Mouse (Mus musculus) intestine, postnatal 0 days (tissue): ENCODE measurements around the gene Fndc4. TPM values are rescaled to one million over a fixed set of nuclear protein-coding genes. Genes with fewer than 3 reads are reported as not detected.

ENCODE experiments used
- ATAC-seq: fragments of 200-750 bp; cut with Nextera tagmentation; 2 replicates; pipeline ENCODE4 v1.8.0; 2017; ENCODE audit warnings: mild to moderate bottlenecking, moderate TSS enrichment, moderate library complexity
- H3K27ac ChIP-seq: fragments of 300-500 bp; sonication (generic); 2 replicates; pipeline ENCODE4 v1.5.1; 2014; ENCODE audit warnings: mild to moderate bottlenecking, low read depth, low read length, moderate library complexity
- H3K27me3 ChIP-seq: fragments of 300-500 bp; sonication (generic); replicated peaks from 2 replicates; pipeline ENCODE4 v1.6.1; 2014; ENCODE audit warnings: low read length, mixed read lengths; ENCODE audit not compliant: control insufficient read depth, insufficient read depth
- H3K36me3 ChIP-seq: fragments of 300-500 bp; sonication (generic); 2 replicates; pipeline ENCODE4 v1.6.1; 2014; ENCODE audit warnings: mild to moderate bottlenecking, moderate library complexity; ENCODE audit not compliant: control insufficient read depth, insufficient read depth
- H3K4me1 ChIP-seq: fragments of 300-500 bp; sonication (generic); replicated peaks from 2 replicates; pipeline ENCODE4 v1.6.1; 2014; ENCODE audit warnings: antibody characterized with exemption, low read length, mixed read lengths; ENCODE audit not compliant: control insufficient read depth, insufficient read depth
- H3K4me2 ChIP-seq: fragments of 300-500 bp; sonication (generic); replicated peaks from 2 replicates; pipeline ENCODE4 v1.6.1; 2014; ENCODE audit warnings: low read depth, mild to moderate bottlenecking, moderate library complexity
- H3K4me3 ChIP-seq: fragments of 300-500 bp; sonication (generic); 2 replicates; pipeline ENCODE4 v1.5.1; 2014; ENCODE audit warnings: low read depth, low read length
- H3K9ac ChIP-seq: fragments of 300-500 bp; sonication (generic); 2 replicates; pipeline ENCODE4 v1.6.1; 2014; ENCODE audit warnings: mild to moderate bottlenecking, low read depth, low read length
- H3K9me3 ChIP-seq: fragments of 300-500 bp; sonication (generic); 2 replicates; pipeline ENCODE4 v1.6.1; 2016; ENCODE audit warnings: mixed run types; ENCODE audit not compliant: control insufficient read depth
- CTCF ChIP-seq: sonication (generic); IDR thresholded peaks from 2 replicates; pipeline ENCODE4 v1.5.1; 2016; ENCODE audit warnings: low read depth, mild to moderate bottlenecking, control low read depth, antibody characterized with exemption, moderate library complexity
- WGBS: fragments of 180-500 bp; shearing (Covaris S2); extraction: QIAGEN DNeasy Blood & Tissue Kit; methylation state at CpG from one replicate; pipeline ENCODE4 v1.1.7; 2014; 5-methylcytosine and 5-hydroxymethylcytosine counted together
- polyA plus RNA-seq: library from polyadenylated mRNA; unstranded; fragments of >200 nt; fragmentation: Nextera tagmentation; extraction: Ambion mirVana; gene quantifications from 2 replicates; pipeline ENCODE4 v1.2.1, GENCODE M21; 2015

Fndc4 gene
- 6.2 and 7.2 TPM in 2 replicates for polyA plus RNA-seq

DNA sequence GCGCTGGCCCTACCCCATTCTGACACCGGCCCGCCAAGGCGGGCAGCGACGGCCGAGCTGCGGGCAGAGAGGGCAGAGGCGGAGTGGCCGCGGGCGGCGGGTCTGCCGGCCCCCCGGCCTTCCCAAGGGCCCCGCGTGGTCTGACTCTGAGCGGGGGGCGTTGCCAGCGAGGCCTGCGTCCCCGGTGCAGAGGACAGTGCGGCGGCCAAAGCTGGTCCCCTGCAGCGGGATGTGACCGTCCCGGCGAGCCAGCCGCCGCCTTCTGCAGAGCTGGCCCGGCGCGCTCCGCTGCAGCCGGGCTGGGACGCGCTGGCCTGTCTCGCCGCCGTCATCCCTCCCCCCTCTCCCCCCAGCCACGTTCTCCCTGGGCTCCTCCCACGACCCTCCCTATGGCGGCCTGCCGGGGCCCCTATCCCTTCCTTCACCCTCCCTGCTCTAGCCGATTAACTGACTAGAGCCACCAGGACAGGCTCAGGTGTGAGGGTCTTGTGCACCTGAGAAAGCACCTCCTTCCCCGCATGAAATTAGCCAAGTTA is at the start of gene Fndc4:
Fndc4 (minus strand) TSS at position 475 of the 536 bp plus-strand sequence.
- H3K9ac ChIP-seq, result peak within 1 kb of the TSS; percentile 72
- H3K27me3 ChIP-seq, result no peaks in the 10 kb centered on the region
- H3K27ac ChIP-seq, result no peak within 1 kb of the TSS
- TF ChIP-seq CTCF, result no peak
- ATAC-seq, result no peak; the same call in 1 of the 2 replicates
- H3K36me3 ChIP-seq, result no peaks in the 10 kb centered on the region
- peak within 1 kb of the TSS; percentile 67 for H3K4me3 ChIP-seq
- no peaks in the 10 kb centered on the region for H3K4me1 ChIP-seq
- H3K4me2 ChIP-seq, result peak within 1 kb of the TSS; percentile 97
- H3K9me3 ChIP-seq, result no peaks in the 10 kb centered on the region
- 0% methylated on average over 45 of the region's 46 CpGs for WGBS

DNA sequence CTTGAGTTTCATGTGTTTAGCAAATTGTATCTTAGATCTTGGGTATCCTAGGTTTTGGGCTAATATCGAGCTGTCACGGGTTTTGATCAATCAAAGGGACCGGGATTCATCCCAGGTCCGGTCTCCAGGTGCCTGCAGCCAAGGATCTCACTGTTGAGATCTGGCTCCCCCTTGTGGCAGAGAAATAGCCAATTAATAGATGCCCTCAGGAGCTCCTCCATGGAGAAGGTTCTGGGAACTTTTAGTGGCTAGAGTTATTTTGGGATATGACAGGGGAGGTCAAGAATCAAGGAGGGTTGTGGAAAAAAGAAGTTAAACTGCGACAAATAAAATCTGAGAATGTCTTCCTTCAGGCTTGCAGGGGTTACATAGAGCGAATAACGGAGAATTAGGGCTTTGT is 32.4 kb upstream of the Fndc4 start:
- 27% methylated on average over 7 of the region's 7 CpGs for WGBS
- no peaks in the 10 kb centered on the region for H3K27me3 ChIP-seq
- no peak overlapping the region for H3K27ac ChIP-seq
- no peaks in the 10 kb centered on the region for H3K4me1 ChIP-seq
- peak; percentile 85 for TF ChIP-seq CTCF
- no peak overlapping the region for H3K9ac ChIP-seq
- H3K36me3 ChIP-seq, result no peaks in the 10 kb centered on the region
- H3K4me3 ChIP-seq, result no peak overlapping the region
- no peak overlapping the region for H3K4me2 ChIP-seq
- no peak for ATAC-seq
- H3K9me3 ChIP-seq, result no peaks in the 10 kb centered on the region

DNA sequence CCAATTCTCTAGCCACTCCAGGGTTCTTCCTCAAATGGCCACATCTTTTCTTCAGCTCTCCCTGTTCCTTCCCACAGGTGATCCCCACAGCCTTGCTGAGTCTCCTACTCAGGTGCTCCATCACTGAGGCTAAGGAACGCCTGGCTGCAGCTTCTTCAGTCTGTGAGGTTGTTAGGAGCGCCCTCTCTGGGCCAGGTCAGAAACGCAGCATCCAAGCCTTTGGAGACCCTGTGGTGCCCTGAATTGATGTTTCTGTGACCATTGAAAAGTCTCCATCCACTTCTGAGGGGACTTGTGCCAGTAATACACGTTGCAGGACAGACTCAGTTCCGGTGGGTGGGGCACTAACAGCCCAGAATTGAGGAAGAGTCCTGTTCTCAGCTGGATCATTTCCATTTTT is 31.0 kb upstream of the Fndc4 start:
- Histone ChIP-seq H3K9me3 (no peaks in the 10 kb centered on the region), H3K27me3 (no peaks in the 10 kb centered on the region), H3K9ac (no peak overlapping the region), H3K4me3 (no peak overlapping the region), H3K4me2 (no peak overlapping the region), H3K36me3 (no peaks in the 10 kb centered on the region), H3K27ac (no peak overlapping the region), H3K4me1 (no peaks in the 10 kb centered on the region)
- no peak for ATAC-seq
- TF ChIP-seq CTCF, result peak; percentile 46
- whole genome bisulfite sequencing, result 19% methylated on average over 5 of the region's 5 CpGs

DNA sequence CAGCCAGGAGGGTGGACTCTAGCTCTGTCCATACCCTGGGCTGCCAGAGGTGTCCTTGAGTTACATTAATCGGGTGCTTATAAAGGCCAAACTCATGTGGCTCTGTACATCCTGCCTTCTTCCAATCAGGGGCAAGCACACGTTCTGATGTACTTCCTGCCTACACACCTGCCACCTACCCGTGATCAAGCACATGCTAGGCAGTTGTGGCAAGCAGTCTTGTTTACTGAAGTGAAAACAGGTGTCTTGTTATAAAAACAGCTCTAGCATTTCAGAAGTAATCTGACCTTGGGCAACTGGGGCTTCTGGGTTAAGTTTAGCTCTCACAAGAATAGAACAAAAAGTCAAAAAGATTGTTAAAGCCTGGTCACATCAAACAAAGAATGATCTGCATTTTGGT is 28.2 kb upstream of the Fndc4 start:
- H3K9me3 ChIP-seq, result no peaks in the 10 kb centered on the region
- no peak for ATAC-seq
- H3K9ac ChIP-seq, result no peak overlapping the region
- no peaks in the 10 kb centered on the region for H3K27me3 ChIP-seq
- H3K36me3 ChIP-seq, result no peaks in the 10 kb centered on the region
- TF ChIP-seq CTCF, result no peak
- no peak overlapping the region for H3K4me2 ChIP-seq
- H3K27ac ChIP-seq, result no peak overlapping the region
- H3K4me1 ChIP-seq, result no peaks in the 10 kb centered on the region
- H3K4me3 ChIP-seq, result no peak overlapping the region
- 58% methylated on average over 3 of the region's 3 CpGs for WGBS

DNA sequence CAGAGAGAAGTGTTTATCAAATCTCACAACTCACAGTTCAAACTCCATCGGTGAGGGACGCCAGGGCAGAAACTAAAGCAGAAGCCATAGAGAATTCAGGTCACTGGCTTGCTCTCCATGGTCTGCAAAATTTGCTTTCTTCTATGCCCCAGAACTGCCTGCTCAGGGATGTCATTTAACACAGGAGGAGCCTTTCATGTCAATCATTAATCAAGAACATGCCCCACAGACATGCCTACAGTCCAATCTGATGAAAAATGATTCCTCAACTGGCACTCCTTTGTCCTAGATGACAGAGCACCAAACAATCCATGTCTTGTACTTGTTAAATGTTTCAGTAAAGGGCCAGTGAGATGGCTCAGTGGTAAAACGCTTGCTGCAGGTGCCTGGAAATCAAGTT is 26.9 kb upstream of the Fndc4 start:
- ATAC-seq, result no peak

DNA sequence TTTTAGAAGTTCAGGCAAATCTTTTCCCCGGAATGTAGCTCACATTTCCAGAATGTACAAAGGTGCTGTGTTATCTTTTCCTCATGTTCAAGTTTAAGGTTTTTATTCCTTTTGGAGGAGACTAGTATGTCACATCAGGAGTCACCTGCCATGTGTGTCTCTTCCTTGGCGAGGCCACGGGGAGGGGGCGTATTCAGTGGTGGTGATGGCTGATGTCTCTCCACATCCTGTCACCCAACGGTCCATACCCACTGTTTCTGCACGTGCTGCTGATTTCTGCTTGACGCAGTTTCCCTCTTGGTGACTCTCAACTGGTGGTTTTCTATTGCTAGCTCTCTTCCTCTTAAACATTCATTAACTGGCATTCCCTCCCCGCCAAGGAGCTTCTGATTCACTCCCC is 16.9 kb upstream of the Fndc4 start:
- H3K36me3 ChIP-seq, result no peaks in the 10 kb centered on the region
- ATAC-seq, result no peak
- no peaks in the 10 kb centered on the region for H3K4me1 ChIP-seq
- H3K9me3 ChIP-seq, result no peaks in the 10 kb centered on the region
- no peaks in the 10 kb centered on the region for H3K27me3 ChIP-seq
- no peak overlapping the region for H3K4me3 ChIP-seq
- no peak overlapping the region for H3K9ac ChIP-seq
- WGBS, result 84% methylated on average over 8 of the region's 8 CpGs
- H3K4me2 ChIP-seq, result no peak overlapping the region
- TF ChIP-seq CTCF, result no peak
- no peak overlapping the region for H3K27ac ChIP-seq

More for the DNA sequence above, 26.9 kb upstream of the Fndc4 start:
- Histone ChIP-seq H3K9me3 (no peaks in the 10 kb centered on the region), H3K27ac (no peak overlapping the region), H3K4me2 (no peak overlapping the region), H3K4me1 (no peaks in the 10 kb centered on the region), H3K9ac (no peak overlapping the region), H3K27me3 (no peaks in the 10 kb centered on the region), H3K36me3 (no peaks in the 10 kb centered on the region), H3K4me3 (no peak overlapping the region)
- 61% methylated on average over 3 of the region's 3 CpGs for WGBS
- TF ChIP-seq CTCF, result no peak

DNA sequence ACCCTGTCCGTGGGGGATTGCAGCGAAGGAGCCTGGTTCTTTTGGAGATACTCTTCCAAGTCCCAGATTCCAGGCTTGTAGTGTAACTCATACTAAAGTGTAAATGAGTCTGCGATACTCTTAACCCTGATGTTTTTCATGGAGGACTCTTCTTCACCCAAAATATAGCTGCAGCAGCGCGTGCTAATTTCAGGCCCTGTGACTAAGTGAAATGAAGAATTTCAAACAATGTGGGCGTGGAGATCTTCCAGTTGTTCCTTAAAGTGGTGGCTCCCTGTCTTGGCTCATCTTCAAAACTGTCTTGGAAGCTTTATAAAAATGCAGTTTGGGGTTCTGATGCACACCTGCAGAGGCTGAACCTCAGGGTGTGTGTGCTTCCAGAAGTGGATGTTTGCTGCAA is 7.2 kb upstream of the Fndc4 start:
- Histone ChIP-seq H3K27ac (no peak overlapping the region), H3K9me3 (no peaks in the 10 kb centered on the region), H3K9ac (no peak overlapping the region), H3K4me3 (no peak overlapping the region), H3K4me2 (no peak overlapping the region), H3K36me3 (no peaks in the 10 kb centered on the region), H3K27me3 (no peaks in the 10 kb centered on the region), H3K4me1 (no peaks in the 10 kb centered on the region)
- no peak for TF ChIP-seq CTCF
- ATAC-seq, result no peak
- WGBS, result 84% methylated on average over 6 of the region's 6 CpGs
